Mouse (Mus musculus) left cerebral cortex, postnatal 36 days (tissue): ENCODE measurements at regions not wholly inside any gene's neighbourhood (a gene's known extent, or its start where the extent isn't known, plus 50 kb on each side); places are given as distances from the start of the nearest gene placed in this dataset.

Experiments used
- DNase-seq, 2 experiments: peaks; one replicate each; pipeline ENCODE4 v3.0.0; 2021 to 2022; ENCODE audit warnings: low spot score in 2 of 2, mixed read lengths in 1 of 2
- intact Hi-C: fragments of 180-260 bp; cut with DNase I; formaldehyde crosslinking; loops from one replicate; pipeline ENCODE4 v1.15.1; 2025

- no peak for DNase-seq
- intact Hi-C loops, result no loop called here
Measured at GRCm38 (mm10) chr3:23564340-23564739, 1487.9 kb downstream of the Tbl1xr1 start.

- no peak for DNase-seq
- intact Hi-C loops, result no loop called here
Measured at GRCm38 (mm10) chr3:23568806-23569205, 1492.4 kb downstream of the Tbl1xr1 start.

DNA sequence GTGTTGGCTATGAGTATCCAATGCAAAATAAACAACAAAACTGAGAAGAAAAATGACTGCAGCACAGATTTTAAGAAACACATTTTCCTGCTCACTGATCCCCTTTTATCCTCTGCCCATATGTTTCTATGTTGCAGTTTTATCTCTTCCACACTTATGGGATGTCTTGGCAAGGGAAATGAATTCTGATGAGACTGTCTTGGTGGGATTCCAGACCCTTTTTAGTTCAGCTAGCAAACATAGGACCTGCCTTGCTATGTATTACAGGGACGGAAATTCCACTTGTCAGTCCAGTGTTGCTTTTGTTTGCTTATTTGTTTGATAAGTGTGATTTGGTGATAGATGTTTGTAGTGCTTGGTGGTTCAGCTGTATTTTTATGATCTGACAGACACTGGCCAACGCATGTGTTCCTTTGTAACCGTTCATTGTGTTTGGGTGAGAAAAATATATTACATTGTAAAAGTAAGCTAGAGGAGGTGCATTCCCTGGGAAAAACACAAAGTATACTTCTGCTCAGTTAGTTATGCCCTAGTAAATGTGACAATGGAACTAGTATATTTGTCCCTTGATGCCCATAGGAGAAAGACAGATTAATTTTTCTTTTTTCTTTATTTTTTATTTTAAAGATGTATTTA is 1516.2 kb downstream of the Tbl1xr1 start:
- intact Hi-C loops, result no loop called here
- peak; percentile 4 to 9 for DNase-seq

GRCm38 (mm10) chr3:23601469-23601868 is 1525.0 kb downstream of the Tbl1xr1 start:
- DNase-seq, result no peak
- intact Hi-C loops, result no loop called here

- intact Hi-C loops, result no loop called here
- no peak for DNase-seq
Measured at GRCm38 (mm10) chr3:23610054-23610453, 1533.6 kb downstream of the Tbl1xr1 start.

DNA sequence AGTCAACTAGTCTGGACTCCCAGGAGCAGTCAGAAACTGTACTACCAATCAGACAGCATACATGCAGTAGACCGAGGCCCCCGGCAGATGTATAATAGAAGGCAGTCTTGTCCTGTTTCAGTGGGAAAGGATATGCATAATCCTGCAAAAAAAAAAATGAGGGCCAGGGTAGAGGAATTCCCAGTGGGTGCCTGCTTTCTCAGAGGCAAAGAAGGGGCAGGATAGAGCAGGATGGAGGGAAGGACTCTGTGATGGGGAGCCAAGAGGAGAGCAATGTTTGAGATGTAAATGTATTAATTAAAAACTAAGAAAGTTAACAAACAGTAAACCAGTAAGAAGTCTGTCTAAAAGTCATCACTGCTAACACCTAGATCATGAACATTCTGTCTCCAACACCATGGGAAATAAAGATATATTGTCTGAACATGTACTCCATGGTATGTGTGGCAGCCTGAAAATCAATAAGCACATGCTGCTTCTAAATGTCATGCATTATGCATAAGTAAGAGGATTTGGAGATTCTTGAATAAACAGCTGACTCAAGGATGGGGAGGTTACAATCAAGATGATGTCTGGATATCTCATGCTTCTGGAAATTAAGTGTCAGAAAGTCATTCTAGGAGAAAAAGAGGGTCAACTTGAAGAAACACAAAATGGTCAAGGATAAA is 1485.3 kb downstream of the Naaladl2 start:
- DNase-seq, result no peak
- intact Hi-C loops, result no loop called here

DNA sequence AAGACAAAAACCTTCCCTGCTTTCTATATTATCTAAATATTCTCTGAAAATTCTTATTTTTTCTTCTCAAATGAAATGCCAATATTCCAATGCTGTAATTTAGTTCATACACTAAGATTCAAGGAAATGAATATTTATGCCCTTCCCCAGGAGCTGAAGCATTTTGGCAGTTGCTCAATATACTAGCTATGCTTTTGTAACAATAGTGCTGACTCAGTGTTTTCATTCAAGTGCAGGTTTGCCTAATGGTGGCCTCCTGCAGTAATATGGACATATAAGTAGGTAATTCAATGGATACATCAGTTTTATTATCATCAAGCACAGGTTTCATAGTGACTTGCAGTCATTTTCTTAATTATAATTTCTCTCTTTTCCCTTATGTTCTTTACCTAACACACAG is 1437.3 kb downstream of the Naaladl2 start:
- intact Hi-C loops, result no loop called here
- no peak for DNase-seq
